Mouse (Mus musculus) MEL (cell line): ENCODE results near the gene Pik3ip1.
A peak's percentile ranks its signal among the peaks of the same experiment; 100 is the strongest.

Experiments used
- BHLHE40 ChIP-seq: IDR thresholded peaks from 2 replicates; pipeline ENCODE4 v1.6.1; 2012; ENCODE audit warnings: low read depth, mild to moderate bottlenecking, inconsistent platforms, low read length, improper control_type of control experiment, borderline replicate concordance
- CTCF ChIP-seq, 3 experiments: IDR thresholded peaks in 2 of 3; conservative IDR thresholded peaks in 1 of 3; 2 replicates each; pipeline ENCODE4 v1.5.1; 2011 to 2012; ENCODE audit warnings: low read length in 3 of 3, low read depth in 2 of 3, mild to moderate bottlenecking in 2 of 3, improper control_type of control experiment in 1 of 3, inconsistent platforms in 1 of 3, mixed read lengths in 1 of 3, moderate library complexity in 1 of 3; ENCODE audit not compliant: control insufficient read depth in 1 of 3, insufficient read depth in 1 of 3, poor library complexity in 1 of 3, severe bottlenecking in 1 of 3
- GATA1 ChIP-seq: IDR thresholded peaks from 2 replicates; pipeline ENCODE4 v1.6.1; 2011; ENCODE audit warnings: low read depth, low read length, improper control_type of control experiment
- KAT2A ChIP-seq: conservative IDR thresholded peaks from 2 replicates; pipeline ENCODE4 v1.6.1; 2012; ENCODE audit warnings: low read depth, low read length, improper control_type of control experiment, inconsistent platforms
- MAX ChIP-seq: IDR thresholded peaks from 2 replicates; pipeline ENCODE4 v1.6.1; 2011; ENCODE audit warnings: low read length, improper control_type of control experiment
- POLR2A ChIP-seq, 2 experiments: IDR thresholded peaks; 2 replicates each; pipeline ENCODE4 v1.6.1; 2011 to 2012; ENCODE audit warnings: low read length in 2 of 2, mild to moderate bottlenecking in 2 of 2, control low read depth in 1 of 2, improper control_type of control experiment in 1 of 2, low read depth in 1 of 2, moderate library complexity in 1 of 2; ENCODE audit not compliant: control insufficient read depth in 1 of 2, insufficient read depth in 1 of 2, poor library complexity in 1 of 2
- TAL1 ChIP-seq: IDR thresholded peaks from 2 replicates; pipeline ENCODE4 v1.6.1; 2012; ENCODE audit warnings: mild to moderate bottlenecking, inconsistent platforms, low read length, moderate library complexity, mixed read lengths
- TBP ChIP-seq: IDR thresholded peaks from 2 replicates; pipeline ENCODE4 v1.8.0; 2011; ENCODE audit warnings: low read depth, low read length, improper control_type of control experiment
- TCF12 ChIP-seq: IDR thresholded peaks from 2 replicates; pipeline ENCODE4 v1.6.1; 2014; ENCODE audit warnings: low read depth, mild to moderate bottlenecking, inconsistent platforms, low read length, improper control_type of control experiment, moderate library complexity
- USF1 ChIP-seq: IDR thresholded peaks from 2 replicates; pipeline ENCODE4 v1.6.1; 2014; ENCODE audit warnings: low read depth, mild to moderate bottlenecking, inconsistent platforms, low read length, improper control_type of control experiment, moderate library complexity

- TF ChIP-seq GATA1 (no peak), TCF12 (no peak; the same call in 1 of the 2 replicates), CTCF (IDR thresholded peaks at IDR 0.05 in 2 of 3, conservative IDR thresholded peaks at IDR 0.05 in 1 of 3; ENCODE audit: control insufficient read depth in 1 of 3, insufficient read depth in 1 of 3, low read depth in 2 of 3, low read length in 3 of 3, poor library complexity in 1 of 3, severe bottlenecking in 1 of 3) (no peak), USF1 (peak; percentile 54; the same call in 1 of the 2 replicates), KAT2A (no peak), POLR2A (IDR thresholded peaks at IDR 0.05; ENCODE audit: control insufficient read depth in 1 of 2, insufficient read depth in 1 of 2, low read depth in 1 of 2, low read length in 2 of 2, poor library complexity in 1 of 2) (peak; percentile 51 to 78; a peak in 3 of 4 replicates), TAL1 (no peak), TBP (peak; percentile 80; the same call in 1 of the 2 replicates), MAX (peak; percentile 68), BHLHE40 (no peak)
These were observed 38.2 kb upstream of the Pik3ip1 start for GRCm38 (mm10) chr11:3292062-3292421.
